Mouse (Mus musculus): ENCODE results near the gene Nek1.

Gene Nek1

DNA sequence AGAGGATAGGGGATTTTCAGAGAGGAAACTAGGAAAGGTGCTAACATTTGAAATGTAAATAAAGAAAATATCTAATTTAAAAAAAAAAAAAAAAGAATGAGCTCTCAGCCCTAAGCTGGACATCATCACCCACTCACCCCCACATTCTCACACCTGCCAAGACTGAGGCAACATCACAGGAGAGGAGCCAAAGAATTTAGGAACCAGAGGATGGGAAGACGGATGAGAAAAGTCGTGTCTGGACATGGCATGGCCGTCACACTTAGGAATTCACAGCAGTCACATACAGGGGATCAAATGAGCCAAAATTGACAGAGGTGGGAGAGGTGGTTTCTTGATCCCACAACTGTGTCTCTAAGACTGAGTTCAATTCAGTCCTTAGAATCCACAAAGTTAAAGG lies 165.5 kb downstream of the Nek1 start:
- Histone ChIP-seq H3K36me3 (ENCODE audit: control insufficient read depth, insufficient read depth, low read length, poor library complexity, severe bottlenecking) (no peaks in the 10 kb centered on the region), H3K27me3 (ENCODE audit: control insufficient read depth, insufficient read depth, low read length, poor library complexity, severe bottlenecking) (no peaks in the 10 kb centered on the region)
- DNase-seq (ENCODE audit: low read depth, low spot score) = no peak

DNA sequence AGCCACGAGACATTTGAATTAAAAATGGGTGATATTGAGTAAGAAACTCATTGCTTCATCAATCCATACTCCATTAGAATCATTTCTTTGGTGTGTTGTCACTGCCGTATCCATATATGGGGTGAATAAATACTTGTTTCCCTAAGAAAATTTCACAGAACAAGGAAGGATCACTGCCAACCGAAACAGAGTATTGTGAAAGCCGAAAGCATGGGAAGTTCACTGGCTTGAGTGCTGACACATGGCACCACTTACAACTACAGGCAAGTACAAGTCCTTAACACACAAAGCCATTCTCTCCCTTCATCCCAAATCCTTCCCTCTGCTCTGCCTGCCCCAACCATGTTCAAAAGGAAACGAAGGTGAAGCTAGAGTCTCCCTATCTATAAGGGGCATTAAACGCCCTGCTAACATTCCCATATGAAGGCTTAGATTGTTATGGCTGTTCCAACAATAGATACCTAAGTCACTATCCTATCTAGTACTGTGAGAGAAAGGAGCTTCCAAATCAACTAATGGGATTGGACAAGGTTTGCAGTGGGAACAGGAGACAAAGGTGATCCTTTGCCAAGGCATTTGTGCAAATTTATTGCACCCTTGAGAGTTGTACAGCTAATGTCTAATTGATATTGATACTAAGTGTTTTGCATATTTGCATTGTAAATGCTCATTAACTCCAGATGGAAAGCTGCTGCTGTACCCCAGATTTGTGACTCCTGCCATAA lies 168.6 kb downstream of the Nek1 start:
- H3K36me3 ChIP-seq (ENCODE audit: control insufficient read depth, insufficient read depth, low read length, poor library complexity, severe bottlenecking) = no peaks in the 10 kb centered on the region
- DNase-seq (ENCODE audit: low read depth, low spot score) = no peak
- no peaks in the 10 kb centered on the region for H3K27me3 ChIP-seq (ENCODE audit: control insufficient read depth, insufficient read depth, low read length, poor library complexity, severe bottlenecking)

GRCm38 (mm10) chr8:61162186-61162566 lies 169.2 kb downstream of the Nek1 start:
- Histone ChIP-seq H3K36me3 (ENCODE audit: control insufficient read depth, insufficient read depth, low read length, poor library complexity, severe bottlenecking) (no peaks in the 10 kb centered on the region), H3K27me3 (ENCODE audit: control insufficient read depth, insufficient read depth, low read length, poor library complexity, severe bottlenecking) (no peaks in the 10 kb centered on the region)
- no peak for DNase-seq (ENCODE audit: low read depth, low spot score)

- no peaks in the 10 kb centered on the region for H3K36me3 ChIP-seq (ENCODE audit: control insufficient read depth, insufficient read depth, low read length, poor library complexity, severe bottlenecking)
- H3K27me3 ChIP-seq (ENCODE audit: control insufficient read depth, insufficient read depth, low read length, poor library complexity, severe bottlenecking) = no peaks in the 10 kb centered on the region
- DNase-seq (ENCODE audit: low read depth, low spot score) = no peak
Measured at GRCm38 (mm10) chr8:61171546-61171945, 178.6 kb downstream of the Nek1 start.

DNA sequence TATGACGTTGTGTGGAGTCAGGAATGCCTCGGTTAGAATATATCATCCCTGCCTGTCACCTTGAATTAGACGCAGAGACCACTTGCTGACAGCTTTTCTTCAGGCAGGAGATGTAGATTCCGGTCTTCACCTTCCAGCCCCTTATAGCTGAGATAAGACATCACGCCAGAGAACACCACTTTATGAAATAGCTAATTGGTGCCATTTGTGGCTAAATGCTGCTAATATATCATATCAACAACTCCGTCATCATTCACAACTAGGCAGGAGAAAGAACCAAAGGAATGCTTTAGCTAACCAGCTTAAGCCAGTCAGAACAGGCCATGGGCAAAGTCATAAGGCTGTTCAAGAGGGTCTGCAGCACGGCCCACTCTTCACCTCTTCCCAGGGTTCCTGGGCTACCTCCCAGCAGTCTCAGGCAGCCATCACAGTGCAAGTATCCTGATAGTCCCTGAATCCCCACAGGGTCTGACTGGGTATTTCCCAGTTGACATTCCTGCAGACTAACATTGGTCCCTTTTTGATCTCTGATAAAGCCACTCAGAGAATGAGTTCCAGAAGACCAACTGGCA lies 181.0 kb downstream of the Nek1 start:
- no peak for DNase-seq (ENCODE audit: low read depth, low spot score)
- no peaks in the 10 kb centered on the region for H3K27me3 ChIP-seq (ENCODE audit: control insufficient read depth, insufficient read depth, low read length, poor library complexity, severe bottlenecking)
- no peaks in the 10 kb centered on the region for H3K36me3 ChIP-seq (ENCODE audit: control insufficient read depth, insufficient read depth, low read length, poor library complexity, severe bottlenecking)

DNA sequence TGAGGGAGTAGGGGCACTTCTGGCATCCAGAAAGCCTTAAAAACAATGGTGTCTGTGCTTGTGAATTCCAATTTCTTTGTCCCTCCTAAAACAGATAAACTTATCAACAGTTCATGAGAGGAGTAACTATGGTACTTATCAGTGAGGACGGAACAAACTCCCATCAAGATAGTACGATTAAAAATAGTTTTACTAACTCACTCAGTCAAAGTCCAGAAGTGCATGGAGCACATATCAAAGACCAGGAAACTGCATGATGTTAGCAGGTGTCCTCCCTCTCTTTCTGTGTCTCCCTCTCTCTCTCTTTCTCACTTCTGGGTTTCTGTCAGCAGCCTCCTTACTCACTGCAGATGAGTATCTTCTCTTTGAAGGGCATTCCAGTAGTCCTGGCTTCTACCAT lies 182.9 kb downstream of the Nek1 start:
- no peaks in the 10 kb centered on the region for H3K27me3 ChIP-seq (ENCODE audit: control insufficient read depth, insufficient read depth, low read length, poor library complexity, severe bottlenecking)
- DNase-seq (ENCODE audit: low read depth, low spot score) = no peak
- no peaks in the 10 kb centered on the region for H3K36me3 ChIP-seq (ENCODE audit: control insufficient read depth, insufficient read depth, low read length, poor library complexity, severe bottlenecking)

DNA sequence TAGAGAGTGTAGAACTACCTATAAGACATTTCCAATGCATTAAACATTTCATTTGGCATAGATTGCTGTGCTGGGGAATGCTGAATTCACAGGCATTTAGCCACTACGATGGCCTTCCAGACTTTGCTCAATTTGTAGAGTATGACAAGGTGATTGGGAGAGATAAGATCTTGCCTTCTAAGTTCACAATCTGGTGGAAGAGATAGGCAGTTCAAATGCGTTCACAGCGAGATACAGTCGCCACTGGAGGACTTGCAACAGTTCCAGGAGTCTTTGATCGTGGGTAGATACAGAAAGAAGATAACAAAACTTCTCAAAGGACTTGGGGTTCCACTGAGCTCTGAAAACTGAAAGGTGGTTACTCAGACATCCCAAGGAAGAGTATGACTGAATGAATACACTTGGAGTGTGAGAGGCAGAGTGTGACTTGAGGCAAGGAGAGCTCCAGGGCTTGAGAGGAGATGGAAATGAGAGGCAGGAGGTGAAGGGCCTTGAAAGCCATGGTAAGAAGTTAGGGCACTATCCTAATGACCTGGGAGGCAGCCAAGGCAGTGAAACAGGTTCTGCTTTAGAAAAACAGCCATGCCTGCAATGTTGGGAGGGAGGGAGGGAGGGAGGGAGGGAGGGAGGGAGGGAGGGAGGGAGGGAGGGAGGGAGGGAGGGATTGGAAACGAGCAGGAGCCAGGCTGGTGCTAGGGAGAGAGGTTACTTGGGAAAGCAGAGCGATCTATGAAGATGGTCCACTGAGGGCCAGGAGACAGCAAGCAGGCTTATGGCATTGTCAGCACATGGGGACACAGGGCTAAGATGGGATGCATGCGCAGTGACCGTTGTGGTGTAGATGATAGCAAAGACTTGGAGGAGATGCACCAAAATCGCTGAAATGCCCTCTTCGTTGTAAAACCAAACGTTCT lies 184.9 kb downstream of the Nek1 start:
- H3K27me3 ChIP-seq (ENCODE audit: control insufficient read depth, insufficient read depth, low read length, poor library complexity, severe bottlenecking) = no peaks in the 10 kb centered on the region
- no peaks in the 10 kb centered on the region for H3K36me3 ChIP-seq (ENCODE audit: control insufficient read depth, insufficient read depth, low read length, poor library complexity, severe bottlenecking)
- DNase-seq (ENCODE audit: low read depth, low spot score) = no peak

GRCm38 (mm10) chr8:61178594-61179140 lies 185.7 kb downstream of the Nek1 start:
- no peak for DNase-seq (ENCODE audit: low read depth, low spot score)
- no peaks in the 10 kb centered on the region for H3K27me3 ChIP-seq (ENCODE audit: control insufficient read depth, insufficient read depth, low read length, poor library complexity, severe bottlenecking)
- H3K36me3 ChIP-seq (ENCODE audit: control insufficient read depth, insufficient read depth, low read length, poor library complexity, severe bottlenecking) = no peaks in the 10 kb centered on the region

All from splenic B cell, adult 2 months (primary cell).